Mouse (Mus musculus): ENCODE data around the gene Ptk6. TPM values are rescaled to one million over a fixed set of nuclear protein-coding genes. Genes with fewer than 3 reads are reported as not detected.

Ptk6 gene
- total RNA-seq (2023): not detected

GRCm38 (mm10) chr2:181202422-181202821 lies at the start of gene Ptk6:
Gene Ptk6, minus strand, starts transcription at chr2:181202789.

GRCm38 (mm10) chr2:181241602-181242313 lies 39.2 kb upstream of the Ptk6 start, which contains the start of gene Helz2:
Gene Helz2, minus strand, starts transcription at chr2:181242027.

DNA sequence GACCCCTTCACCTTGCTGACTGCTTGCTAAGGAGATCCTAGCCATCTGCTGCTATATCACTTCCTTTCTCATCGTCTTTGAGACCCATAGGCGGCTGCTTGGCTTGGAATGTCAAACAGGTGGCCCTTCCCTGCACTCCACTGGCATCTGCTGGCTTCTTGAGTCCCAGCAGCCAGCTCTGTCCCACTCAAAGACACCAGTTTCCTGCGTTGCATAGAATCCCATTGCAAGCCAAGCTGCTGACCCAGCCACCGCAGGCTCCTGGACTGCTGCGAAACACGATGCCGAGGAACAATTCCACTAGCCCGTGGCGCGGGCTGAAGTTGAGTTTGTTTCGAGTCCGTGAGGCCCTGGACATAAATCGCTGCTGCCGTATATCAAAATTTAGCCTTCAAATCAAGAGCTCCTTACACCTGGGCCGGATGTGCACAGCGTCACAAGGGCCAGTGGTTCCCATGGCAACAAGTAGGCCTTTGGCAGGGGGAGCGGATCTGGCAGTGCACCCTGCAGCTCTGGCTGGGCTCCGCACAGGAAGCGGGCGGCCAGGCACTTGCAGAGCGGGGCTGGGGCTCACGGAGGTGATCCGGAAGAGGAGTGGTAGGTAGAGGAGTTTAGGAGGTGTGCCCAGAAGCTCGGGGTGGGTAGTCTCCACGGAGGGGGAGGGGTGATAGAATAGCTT lies 17.1 kb upstream of the Ptk6 start, which contains the start of gene Fndc11:
TSS of gene Fndc11 (plus strand) at position 476 of the 679 bp plus-strand sequence.

DNA sequence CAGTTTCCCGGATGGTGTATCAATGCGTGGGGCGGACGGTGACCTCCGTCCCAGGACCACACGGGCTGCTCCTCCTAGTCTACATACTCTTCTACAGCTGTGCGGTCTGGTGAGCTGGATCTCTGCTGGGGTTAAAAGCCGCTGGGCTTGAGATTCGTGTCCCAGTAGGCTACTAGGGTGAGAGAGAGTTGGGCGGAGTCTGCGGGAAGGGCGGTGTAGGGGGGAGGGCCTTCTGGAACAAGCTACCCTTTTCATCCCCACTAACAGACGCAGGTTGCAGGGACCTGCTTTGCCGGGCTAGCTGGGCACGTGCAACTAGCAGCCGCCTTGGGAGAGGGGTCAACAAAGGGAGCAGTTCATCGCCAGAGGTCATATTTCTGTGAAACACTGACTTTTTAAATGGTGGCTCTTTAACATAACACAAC lies 10.4 kb upstream of the Ptk6 start, which contains the start of gene Srms:
TSS of gene Srms (minus strand) at position 165 of the 425 bp plus-strand sequence.

GRCm38 (mm10) chr2:181187121-181188000 lies 15.2 kb downstream of the Ptk6 start, which contains the start of gene Ppdpf:
Gene Ppdpf, plus strand, starts transcription at chr2:181187247.

DNA sequence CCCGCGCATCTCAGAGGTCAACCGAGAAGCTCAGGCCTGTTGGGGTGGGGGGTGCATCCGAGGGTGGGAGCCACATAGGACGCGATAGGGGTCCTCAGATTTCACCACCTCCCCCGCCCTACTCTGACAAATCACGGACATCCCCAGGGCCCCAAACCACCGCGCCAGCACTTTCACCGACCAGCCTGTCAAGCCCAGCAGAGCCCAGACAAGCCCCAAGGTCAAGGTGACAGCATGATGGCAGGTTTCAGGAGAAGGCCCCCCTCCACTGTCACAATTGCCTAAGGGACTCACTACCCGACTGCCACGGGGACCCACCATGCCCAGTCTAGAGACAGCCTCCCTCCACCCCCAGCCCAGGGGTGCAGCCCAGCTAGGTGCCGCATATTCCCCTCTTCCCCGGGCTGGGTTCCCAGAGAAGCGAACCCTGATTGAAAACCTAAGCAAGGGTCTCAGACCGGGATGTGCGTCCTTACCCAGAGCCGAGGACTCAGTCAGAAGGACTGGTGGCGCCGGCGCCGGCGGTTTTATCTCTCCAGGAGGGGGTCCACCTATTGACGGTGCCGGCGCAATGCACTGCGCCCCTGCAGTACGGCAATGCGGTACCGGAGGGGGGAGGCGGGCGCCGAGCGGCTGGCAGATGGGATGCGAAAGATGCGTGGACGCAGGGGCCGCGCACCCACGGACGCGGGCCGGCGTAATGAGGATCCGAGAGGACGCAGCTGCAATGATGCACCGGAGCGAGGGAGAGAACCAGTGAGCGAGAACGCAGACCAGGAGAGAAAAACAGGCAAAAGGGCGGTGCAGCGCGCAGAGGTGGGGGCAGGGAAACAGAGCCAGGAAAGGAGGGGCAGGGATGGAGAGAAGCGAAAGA lies 46.1 kb downstream of the Ptk6 start, which contains the start of gene Eef1a2:
TSS of gene Eef1a2 (minus strand) at position 767 of the 874 bp plus-strand sequence.

Other genes with a start within 250 kb of the Ptk6 start
- gene Nkain4, start 248.1 kb downstream of the Ptk6 start, total RNA-seq (2023): not detected
- 71.6 TPM for gene Arfgap1, start 235.6 kb downstream of the Ptk6 start, total RNA-seq (2023)
- 5.2 TPM for gene Col20a1, start 216.3 kb downstream of the Ptk6 start, total RNA-seq (2023)
- not detected for gene Chrna4, start 159.2 kb downstream of the Ptk6 start, total RNA-seq (2023)
- gene Kcnq2, start 67.5 kb downstream of the Ptk6 start, total RNA-seq (2023): not detected
- gene Eef1a2, start 45.8 kb downstream of the Ptk6 start, total RNA-seq (2023): not detected
- gene Ppdpf, start 15.5 kb downstream of the Ptk6 start, total RNA-seq (2023): 87.7 TPM
- 0.79 TPM for gene Srms, start 10.4 kb upstream of the Ptk6 start, total RNA-seq (2023)
- gene Fndc11, start 17.2 kb upstream of the Ptk6 start, total RNA-seq (2023): not detected
- gene Helz2, start 39.2 kb upstream of the Ptk6 start, total RNA-seq (2023): 138 TPM
- 53.9 TPM for gene Gmeb2, start 85.2 kb upstream of the Ptk6 start, total RNA-seq (2023)
- not detected for gene Stmn3, start 111.7 kb upstream of the Ptk6 start, total RNA-seq (2023)
- 115 TPM for gene Rtel1, start 117.0 kb upstream of the Ptk6 start, total RNA-seq (2023)
- gene Zgpat, start 162.1 kb upstream of the Ptk6 start, total RNA-seq (2023): 102 TPM
- gene Arfrp1, start 162.6 kb upstream of the Ptk6 start, total RNA-seq (2023): 82.0 TPM
- 214 TPM for gene Lime1, start 177.3 kb upstream of the Ptk6 start, total RNA-seq (2023)

All from CD4-positive naive resting alpha-beta T cell, adult 76 days (primary cell).